Mouse (Mus musculus) heart, embryonic 16.5 days (tissue): ENCODE data around the gene Cpsf2. TPM values are rescaled to one million over a fixed set of nuclear protein-coding genes. Genes with fewer than 3 reads are reported as not detected.
"Not testable (repeated sequence)": the region's sequence is repeated elsewhere in the genome, so short reads cannot be mapped to it uniquely, and the experiment has no call there.

ENCODE experiments used
- ATAC-seq: fragments of 200-750 bp; cut with Nextera tagmentation; replicated peaks from 2 replicates; pipeline ENCODE4 v1.8.0; 2017; ENCODE audit warnings: moderate number of reproducible peaks; ENCODE audit not compliant: insufficient read depth, low FRiP score; ENCODE audit errors: extremely low read depth
- H3K27ac ChIP-seq: fragments of 300-500 bp; sonication (generic); 2 replicates; pipeline ENCODE4 v1.5.1; 2014; ENCODE audit warnings: mild to moderate bottlenecking, low read length, control low read depth, moderate library complexity
- H3K27me3 ChIP-seq: fragments of 300-500 bp; sonication (generic); 2 replicates; pipeline ENCODE4 v1.6.1; 2014; ENCODE audit warnings: low read length, mixed read lengths; ENCODE audit not compliant: control insufficient read depth, insufficient read depth
- H3K36me3 ChIP-seq: fragments of 300-500 bp; sonication (generic); 2 replicates; pipeline ENCODE4 v1.6.1; 2014; ENCODE audit not compliant: control insufficient read depth, insufficient read depth
- H3K4me1 ChIP-seq: fragments of 300-500 bp; sonication (generic); 2 replicates; pipeline ENCODE4 v1.6.1; 2014; ENCODE audit warnings: low read length, mixed read lengths; ENCODE audit not compliant: control insufficient read depth, insufficient read depth
- H3K4me2 ChIP-seq: fragments of 300-500 bp; sonication (generic); 2 replicates; pipeline ENCODE4 v1.6.1; 2014; ENCODE audit warnings: low read depth, mild to moderate bottlenecking, control low read depth, low read length
- H3K4me3 ChIP-seq: fragments of 300-500 bp; sonication (generic); 2 replicates; pipeline ENCODE4 v1.5.1; 2014; ENCODE audit warnings: mild to moderate bottlenecking, control low read depth, low read length
- H3K9ac ChIP-seq: fragments of 300-500 bp; sonication (generic); 2 replicates; pipeline ENCODE4 v1.6.1; 2014; ENCODE audit warnings: low read length, control low read depth
- H3K9me3 ChIP-seq: fragments of 300-500 bp; sonication (generic); replicated peaks from 2 replicates; pipeline ENCODE4 v1.6.1; 2016; ENCODE audit warnings: low read length; ENCODE audit not compliant: control insufficient read depth
- WGBS: fragments of 180-500 bp; shearing (Covaris S2); extraction: QIAGEN DNeasy Blood & Tissue Kit; methylation state at CpG from one replicate; pipeline ENCODE4 v1.1.7; 2014; 5-methylcytosine and 5-hydroxymethylcytosine counted together
- polyA plus RNA-seq: library from polyadenylated mRNA; unstranded; fragments of >200 nt; fragmentation: Nextera tagmentation; extraction: Ambion mirVana; gene quantifications from 2 replicates; pipeline ENCODE4 v1.2.1, GENCODE M21; 2015

Gene Cpsf2
- polyA plus RNA-seq: 20.4 TPM in 2 replicates

DNA sequence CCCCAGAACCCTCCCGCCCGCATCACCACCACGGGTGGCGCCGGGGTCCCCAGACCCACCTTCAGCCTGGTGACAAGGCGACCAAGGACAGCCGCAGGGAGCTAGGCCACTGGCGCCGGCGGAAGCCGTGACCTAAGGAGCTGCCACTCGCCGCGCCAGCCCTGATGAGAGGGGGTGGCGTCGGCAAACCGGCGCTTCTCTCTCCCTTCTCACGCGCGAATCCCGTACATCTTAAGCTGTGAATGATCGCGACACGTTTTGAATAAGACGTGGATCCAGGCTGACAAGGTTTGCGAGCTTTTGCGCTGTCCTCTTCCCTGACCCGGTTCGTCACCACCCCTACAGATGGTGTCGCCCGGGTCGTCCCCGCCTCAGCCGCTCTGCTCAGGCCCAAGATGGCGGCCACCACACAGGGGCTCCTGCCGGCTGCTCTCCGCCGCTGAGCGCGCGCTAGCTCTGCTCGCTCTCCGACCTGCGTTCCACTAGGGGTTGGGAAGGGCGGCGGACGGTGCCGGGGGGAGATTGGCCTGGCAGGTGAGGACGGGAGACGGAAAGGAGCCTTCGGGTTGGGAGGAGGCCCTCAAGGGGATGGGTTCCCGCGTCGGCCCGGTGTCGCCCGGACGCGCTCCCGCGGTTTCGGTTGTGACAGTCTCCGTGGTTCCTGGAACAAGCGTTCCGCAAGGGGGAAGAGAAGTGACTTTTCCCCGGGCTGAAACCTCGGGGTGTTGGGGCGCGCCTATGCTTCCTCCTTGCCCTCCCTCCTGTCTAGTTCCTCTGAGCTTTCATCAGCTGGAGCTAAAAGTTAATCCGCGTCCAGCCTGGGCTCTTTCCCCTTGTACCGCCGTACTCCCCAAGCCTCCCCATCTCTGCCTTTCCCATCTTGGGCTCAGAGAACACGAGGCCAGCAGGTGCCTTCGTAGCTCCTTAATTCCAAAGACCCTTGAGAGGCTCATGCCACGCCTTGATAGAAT lies at the start of gene Cpsf2:
Gene Cpsf2 (plus strand): TSS at position 388 of the 971 bp plus-strand sequence.
- under 1% methylated on average over 77 of the region's 77 CpGs for WGBS
- H3K27me3 ChIP-seq: no peaks in the 10 kb centered on the region
- peak within 1 kb of the TSS; percentile 90 for H3K27ac ChIP-seq
- peaks cover 27% of the 10 kb centered on the region for H3K4me1 ChIP-seq
- H3K9me3 ChIP-seq: no peaks in the 10 kb centered on the region
- H3K9ac ChIP-seq: peak within 1 kb of the TSS; percentile 96
- H3K4me3 ChIP-seq: peak within 1 kb of the TSS; percentile 82
- H3K36me3 ChIP-seq: no peaks in the 10 kb centered on the region
- ATAC-seq: peak; percentile 95
- peak within 1 kb of the TSS; percentile 69 for H3K4me2 ChIP-seq

DNA sequence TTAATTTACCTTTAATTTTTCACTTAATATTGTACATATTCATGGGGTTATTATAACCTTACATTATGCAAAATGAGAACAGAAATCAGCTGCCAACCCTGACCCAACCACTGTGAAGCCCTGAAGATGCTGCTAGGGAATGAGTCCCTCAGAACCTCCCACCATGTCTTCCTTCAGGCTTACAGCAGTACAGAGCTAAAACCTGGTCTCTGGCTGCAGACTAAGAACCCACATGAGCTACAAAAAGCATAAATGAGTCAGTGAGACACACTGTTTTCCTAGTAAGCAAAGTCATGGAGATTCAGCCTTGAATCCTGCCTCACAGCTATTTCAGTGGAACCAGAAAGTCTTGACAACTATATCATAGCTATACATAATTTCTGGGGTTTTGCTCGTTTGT lies 47.4 kb upstream of the Cpsf2 start:
- H3K4me2 ChIP-seq: no peak overlapping the region
- 67% methylated on average over 1 of the region's 1 CpGs for WGBS
- no peak overlapping the region for H3K9ac ChIP-seq
- no peaks in the 10 kb centered on the region for H3K9me3 ChIP-seq
- no peak overlapping the region for H3K4me3 ChIP-seq
- H3K27ac ChIP-seq: no peak overlapping the region
- no peaks in the 10 kb centered on the region for H3K27me3 ChIP-seq
- H3K36me3 ChIP-seq: peaks cover 26% of the 10 kb centered on the region
- ATAC-seq: no peak
- no peaks in the 10 kb centered on the region for H3K4me1 ChIP-seq

DNA sequence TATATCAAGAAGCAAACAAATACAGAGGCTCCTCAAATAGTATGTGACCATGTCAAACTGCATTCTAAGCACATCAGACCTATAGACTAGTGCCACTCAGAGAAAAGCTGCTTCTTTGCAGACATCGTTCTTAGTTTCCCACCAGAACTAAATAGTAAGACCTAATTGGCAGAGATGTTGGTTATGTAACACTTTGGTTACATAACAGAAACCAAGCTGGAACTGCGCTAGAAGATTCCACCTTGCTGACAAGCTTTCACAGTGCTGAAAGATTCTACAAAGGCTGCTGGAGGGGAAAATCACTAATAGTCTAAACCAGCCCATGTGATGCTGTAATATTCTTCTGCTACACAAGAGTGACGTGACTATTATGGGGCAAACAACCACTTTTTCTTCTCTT lies 40.6 kb upstream of the Cpsf2 start:
- Histone ChIP-seq H3K4me3 (no peak overlapping the region), H3K9ac (no peak overlapping the region), H3K4me2 (no peak overlapping the region), H3K4me1 (no peaks in the 10 kb centered on the region), H3K27me3 (no peaks in the 10 kb centered on the region), H3K9me3 (no peaks in the 10 kb centered on the region), H3K27ac (no peak overlapping the region), H3K36me3 (peaks cover 39% of the 10 kb centered on the region)
- no peak for ATAC-seq
- WGBS: 95% methylated on average over 3 of the region's 3 CpGs

DNA sequence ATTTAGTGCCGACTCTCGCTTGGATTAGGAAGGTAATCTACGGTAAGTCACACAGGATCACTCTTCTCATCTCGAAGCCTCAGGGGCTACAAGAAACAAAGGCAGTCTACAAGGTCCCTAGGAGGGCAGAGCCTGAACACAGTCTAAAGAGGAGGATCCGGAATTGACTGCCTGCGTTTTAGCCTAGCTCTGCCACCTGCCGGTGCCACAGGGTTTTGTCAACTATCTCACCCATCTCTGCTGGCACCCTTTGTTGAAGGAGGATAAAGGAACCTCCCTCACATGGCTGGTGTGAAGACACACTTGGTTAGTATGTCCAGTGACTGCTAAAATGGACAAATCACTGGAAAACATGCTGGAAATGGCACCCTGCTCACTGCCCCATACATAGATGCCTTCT lies 38.2 kb upstream of the Cpsf2 start:
- H3K9me3 ChIP-seq: no peaks in the 10 kb centered on the region
- H3K27ac ChIP-seq: no peak overlapping the region
- H3K4me2 ChIP-seq: no peak overlapping the region
- H3K9ac ChIP-seq: no peak overlapping the region
- no peaks in the 10 kb centered on the region for H3K27me3 ChIP-seq
- 87% methylated on average over 7 of the region's 7 CpGs for WGBS
- H3K36me3 ChIP-seq: peaks cover 42% of the 10 kb centered on the region
- H3K4me3 ChIP-seq: no peak overlapping the region
- no peak for ATAC-seq
- H3K4me1 ChIP-seq: no peaks in the 10 kb centered on the region

DNA sequence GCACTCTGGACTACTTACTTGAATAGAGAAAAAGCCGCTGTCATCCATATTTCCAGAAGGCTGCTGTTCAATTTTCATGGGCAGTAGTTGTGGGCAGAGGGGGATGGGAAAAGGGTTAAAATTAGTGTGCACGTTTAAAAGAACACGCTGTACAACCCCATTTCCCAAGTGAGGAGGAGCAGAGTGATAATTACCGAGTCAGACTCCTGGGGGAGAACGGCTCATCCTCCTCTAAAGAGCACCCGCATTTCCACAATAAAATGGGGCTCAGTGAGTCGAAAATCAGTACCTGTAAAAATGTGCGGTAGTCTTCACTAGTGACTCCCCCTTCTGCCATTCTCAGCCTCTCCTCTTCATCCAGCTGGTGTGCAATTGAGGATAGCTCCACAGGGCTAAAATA lies 27.8 kb upstream of the Cpsf2 start:
- Histone ChIP-seq H3K4me2 (no peak overlapping the region), H3K27me3 (no peaks in the 10 kb centered on the region), H3K9ac (no peak overlapping the region), H3K4me3 (no peak overlapping the region), H3K9me3 (no peaks in the 10 kb centered on the region), H3K4me1 (no peaks in the 10 kb centered on the region), H3K36me3 (peaks cover 30% of the 10 kb centered on the region), H3K27ac (no peak overlapping the region)
- ATAC-seq: no peak
- 89% methylated on average over 8 of the region's 8 CpGs for WGBS

DNA sequence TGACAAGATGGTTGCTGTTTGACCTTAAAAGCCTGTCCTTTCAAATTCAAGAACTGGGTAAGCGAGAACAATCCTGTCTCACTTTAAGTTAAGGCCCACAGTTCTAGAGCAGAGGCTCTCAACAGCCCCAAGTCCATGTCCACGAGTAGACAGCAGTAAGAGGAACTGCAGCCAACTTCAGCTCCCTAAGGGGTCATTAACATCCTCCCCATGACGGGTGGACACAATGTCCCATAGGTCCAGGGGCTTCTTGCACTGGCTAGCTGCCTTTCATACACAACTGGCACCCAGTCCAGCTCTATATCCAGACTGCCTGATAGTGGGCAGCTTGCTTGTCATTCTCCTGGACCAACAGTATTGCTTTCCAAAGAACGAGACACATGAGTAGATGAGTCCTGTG lies 27.0 kb upstream of the Cpsf2 start:
- WGBS: 58% methylated on average over 4 of the region's 4 CpGs
- Histone ChIP-seq H3K9ac (no peak overlapping the region), H3K9me3 (no peaks in the 10 kb centered on the region), H3K27me3 (no peaks in the 10 kb centered on the region), H3K27ac (no peak overlapping the region), H3K4me2 (no peak overlapping the region), H3K36me3 (peaks cover 30% of the 10 kb centered on the region), H3K4me3 (no peak overlapping the region), H3K4me1 (no peaks in the 10 kb centered on the region)
- no peak for ATAC-seq

DNA sequence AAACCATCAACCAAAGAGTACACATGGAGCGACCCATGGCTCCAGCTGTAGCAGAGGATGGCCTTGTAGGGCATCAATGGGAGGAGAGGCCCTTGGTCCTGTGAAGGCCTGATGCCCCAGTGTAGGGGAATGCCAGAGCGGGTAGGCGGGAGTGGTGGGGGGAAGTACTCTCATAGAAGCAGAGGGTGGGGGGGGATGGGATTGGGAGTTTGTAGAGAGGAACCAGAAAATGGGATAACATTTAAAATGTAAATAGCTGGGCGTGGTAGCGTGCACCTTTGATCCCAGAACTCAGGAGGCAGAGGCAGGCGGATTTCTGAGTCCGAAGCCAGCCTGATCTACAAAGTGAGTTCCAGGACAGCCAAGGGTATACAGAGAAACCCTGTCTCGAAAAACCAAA lies 20.0 kb upstream of the Cpsf2 start:
- ATAC-seq: not testable (repeated sequence)

DNA sequence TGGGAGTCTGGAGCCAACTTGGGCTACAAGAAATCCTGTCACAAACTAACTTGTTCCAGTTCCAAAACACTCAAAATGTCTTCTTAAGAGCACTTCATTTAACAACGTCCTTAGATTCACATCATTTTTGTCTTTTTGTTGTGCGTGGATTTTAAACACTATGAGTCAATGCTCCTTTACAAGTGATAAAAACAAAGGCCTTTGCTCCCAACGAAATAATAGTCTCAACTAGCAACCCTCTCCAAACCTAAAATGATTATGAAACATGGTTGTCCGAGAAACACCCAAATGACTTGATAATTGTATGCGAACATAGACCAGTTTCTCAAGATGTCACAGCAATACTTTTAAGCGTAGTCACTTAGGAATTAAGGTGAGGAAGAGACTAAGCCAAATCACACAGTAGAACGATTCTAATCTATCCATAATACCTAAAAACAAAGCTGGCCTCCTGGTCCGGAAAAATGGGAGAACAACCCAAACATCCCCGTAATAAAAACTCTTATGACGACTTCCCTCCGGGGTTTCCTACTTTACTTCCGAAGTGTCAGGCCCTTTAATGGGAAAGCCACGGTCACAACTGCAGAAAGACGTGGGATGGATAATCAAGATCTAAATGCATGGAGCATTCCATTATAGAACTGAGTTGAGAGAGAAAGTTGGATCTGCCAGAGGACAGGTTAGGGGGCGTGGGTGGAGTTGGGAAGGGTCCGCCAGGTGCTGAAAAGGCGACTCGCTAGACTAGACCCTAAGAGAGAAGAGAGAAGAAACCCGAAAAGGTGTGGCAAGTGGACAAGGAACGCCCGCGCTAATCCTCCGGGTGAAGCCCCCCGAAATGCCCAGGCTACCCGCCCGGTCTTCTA lies 18.5 kb upstream of the Cpsf2 start:
- peak overlapping the region; percentile 66 for H3K4me2 ChIP-seq
- 11% methylated on average over 26 of the region's 26 CpGs for WGBS
- peak overlapping the region; percentile 81 for H3K9ac ChIP-seq
- ATAC-seq: no peak; the same call in 1 of the 2 replicates
- H3K36me3 ChIP-seq: no peaks in the 10 kb centered on the region
- H3K4me1 ChIP-seq: peaks cover 9% of the 10 kb centered on the region
- no peaks in the 10 kb centered on the region for H3K9me3 ChIP-seq
- H3K27me3 ChIP-seq: no peaks in the 10 kb centered on the region
- peak overlapping the region; percentile 72 for H3K4me3 ChIP-seq
- H3K27ac ChIP-seq: peak overlapping the region; percentile 50

More for the DNA sequence above, 20.0 kb upstream of the Cpsf2 start:
- not testable (repeated sequence) for H3K9ac ChIP-seq, H3K4me3 ChIP-seq, H3K9me3 ChIP-seq, H3K27me3 ChIP-seq, H3K4me2 ChIP-seq, H3K4me1 ChIP-seq, H3K36me3 ChIP-seq, H3K27ac ChIP-seq
- WGBS: 92% methylated on average over 8 of the region's 8 CpGs
